Mouse (Mus musculus) embryo, embryonic 10 days (tissue): ENCODE measurements at regions not wholly inside any gene's neighbourhood (a gene's known extent, or its start where the extent isn't known, plus 50 kb on each side); places are given as distances from the start of the nearest gene placed in this dataset.

Source experiments
- DNase-seq: peaks from one replicate; pipeline ENCODE4 v3.0.0-alpha.2; 2015; ENCODE audit warnings: low spot score

- no peak for DNase-seq
These were observed 3791.9 kb downstream of the 9330182O14Rik start for GRCm38 (mm10) chr15:43926034-43926433.

- no peak for DNase-seq
These were observed 3799.4 kb downstream of the 9330182O14Rik start for GRCm38 (mm10) chr15:43933608-43934007.

GRCm38 (mm10) chr15:43940424-43940823 is 3806.3 kb downstream of the 9330182O14Rik start:
- no peak for DNase-seq

- DNase-seq, result no peak
These were observed 3806.7 kb downstream of the 9330182O14Rik start for GRCm38 (mm10) chr15:43940905-43941304.

GRCm38 (mm10) chr15:43942002-43942660 is 3808.0 kb downstream of the 9330182O14Rik start:
- no peak for DNase-seq

- DNase-seq, result no peak
These were observed 3850.8 kb downstream of the 9330182O14Rik start for GRCm38 (mm10) chr15:43984991-43985390.

GRCm38 (mm10) chr15:43991229-43991628 is 3857.1 kb downstream of the 9330182O14Rik start:
- DNase-seq, result peak; percentile 75

- no peak for DNase-seq
These were observed 3858.8 kb downstream of the 9330182O14Rik start for GRCm38 (mm10) chr15:43992936-43993335.

- no peak for DNase-seq
These were observed 3892.4 kb downstream of the 9330182O14Rik start for GRCm38 (mm10) chr15:44026468-44027028.

- no peak for DNase-seq
These were observed 3901.7 kb downstream of the 9330182O14Rik start for GRCm38 (mm10) chr15:44035900-44036299.

- no peak for DNase-seq
These were observed 3903.7 kb downstream of the 9330182O14Rik start for GRCm38 (mm10) chr15:44037893-44038292.

GRCm38 (mm10) chr15:44050565-44051274 is 3916.6 kb downstream of the 9330182O14Rik start:
- DNase-seq, result no peak

GRCm38 (mm10) chr15:44064855-44065254 is 3930.7 kb downstream of the 9330182O14Rik start:
- DNase-seq, result no peak

- DNase-seq, result no peak
These were observed 3949.5 kb downstream of the 9330182O14Rik start for GRCm38 (mm10) chr15:44083680-44084079.

- DNase-seq, result no peak
These were observed 3978.3 kb downstream of the 9330182O14Rik start for GRCm38 (mm10) chr15:44112328-44112944.

GRCm38 (mm10) chr15:44134213-44134612 is 4000.0 kb downstream of the 9330182O14Rik start:
- DNase-seq, result no peak
